Mouse (Mus musculus): ENCODE results near the gene Cog6.

Cog6 gene

GRCm38 (mm10) chr3:53032432-53032831 lies 15.4 kb upstream of the Cog6 start:
- CTCF ChIA-PET: no interaction called here

- CTCF ChIA-PET: interaction anchor here (0.6 kb wide), 1 partner anchor 257 kb away, joined by 3 read pairs; no protein-coding TSS in a partner anchor
Observed at GRCm38 (mm10) chr3:53031586-53031985, 14.5 kb upstream of the Cog6 start.

- CTCF ChIA-PET: interaction anchor here (0.6 to 1.4 kb wide), 2 partner anchors 220 to 420 kb away, joined by 4 to 8 read pairs; no protein-coding TSS in a partner anchor
Observed at GRCm38 (mm10) chr3:53029046-53029445, 12.0 kb upstream of the Cog6 start.

- CTCF ChIA-PET: no interaction called here
Observed at GRCm38 (mm10) chr3:53027333-53027732, 10.3 kb upstream of the Cog6 start.

GRCm38 (mm10) chr3:53007411-53007810 lies 9.6 kb downstream of the Cog6 start:
- CTCF ChIA-PET: no interaction called here

- CTCF ChIA-PET: no interaction called here
Observed at GRCm38 (mm10) chr3:53004406-53005114, 12.5 kb downstream of the Cog6 start.

- CTCF ChIA-PET: interaction anchor here (0.6 kb wide), 1 partner anchor 785 kb away, joined by 3 read pairs; no protein-coding TSS in a partner anchor
Observed at GRCm38 (mm10) chr3:53002076-53002475, 15.0 kb downstream of the Cog6 start.

- CTCF ChIA-PET: interaction anchor here (1.0 kb wide), 1 partner anchor 197 kb away, joined by 3 read pairs; no protein-coding TSS in a partner anchor
Observed at GRCm38 (mm10) chr3:52999996-53000395, 17.0 kb downstream of the Cog6 start.

- CTCF ChIA-PET: interaction anchor here (1.0 kb wide), 1 partner anchor 197 kb away, joined by 3 read pairs; no protein-coding TSS in a partner anchor
Observed at GRCm38 (mm10) chr3:52999016-52999744, 17.9 kb downstream of the Cog6 start.

GRCm38 (mm10) chr3:52997381-52997780 lies 19.7 kb downstream of the Cog6 start:
- CTCF ChIA-PET: no interaction called here

- CTCF ChIA-PET: no interaction called here
Observed at GRCm38 (mm10) chr3:52996635-52997034, 20.4 kb downstream of the Cog6 start.

- CTCF ChIA-PET: no interaction called here
Observed at GRCm38 (mm10) chr3:52994666-52995065, 22.4 kb downstream of the Cog6 start.

- CTCF ChIA-PET: interaction anchor here (0.6 to 0.7 kb wide), 3 partner anchors 68 to 737 kb away, joined by 3 to 5 read pairs (median 4); no protein-coding TSS in a partner anchor
Observed at GRCm38 (mm10) chr3:52993296-52993695, 23.7 kb downstream of the Cog6 start.

GRCm38 (mm10) chr3:52990041-52990737 lies 26.8 kb downstream of the Cog6 start:
- CTCF ChIA-PET: no interaction called here

- CTCF ChIA-PET: interaction anchor here (0.5 kb wide), 1 partner anchor 529 kb away, joined by 8 read pairs; no protein-coding TSS in a partner anchor
Observed at GRCm38 (mm10) chr3:52985508-52985941, 31.5 kb downstream of the Cog6 start.

- CTCF ChIA-PET: no interaction called here
Observed at GRCm38 (mm10) chr3:52983772-52984171, 33.3 kb downstream of the Cog6 start.

- CTCF ChIA-PET: no interaction called here
Observed at GRCm38 (mm10) chr3:52982993-52983392, 34.0 kb downstream of the Cog6 start.

- CTCF ChIA-PET: interaction anchor here (1.1 kb wide), 1 partner anchor 68 kb away, joined by 4 read pairs; no protein-coding TSS in a partner anchor
Observed at GRCm38 (mm10) chr3:52974674-52975556, 42.1 kb downstream of the Cog6 start.

- CTCF ChIA-PET: no interaction called here
Observed at GRCm38 (mm10) chr3:52972916-52973315, 44.1 kb downstream of the Cog6 start.

- CTCF ChIA-PET: no interaction called here
Observed at GRCm38 (mm10) chr3:52967046-52967445, 50.0 kb downstream of the Cog6 start.

GRCm38 (mm10) chr3:52964206-52964605 lies 52.8 kb downstream of the Cog6 start:
- CTCF ChIA-PET: interaction anchor here (0.5 kb wide), 1 partner anchor 312 kb away, joined by 3 read pairs; no protein-coding TSS in a partner anchor
